Mouse (Mus musculus) gastrocnemius, postnatal 36 days (tissue): ENCODE measurements at regions not wholly inside any gene's neighbourhood (a gene's known extent, or its start where the extent isn't known, plus 50 kb on each side); places are given as distances from the start of the nearest gene placed in this dataset.

Experiments
- DNase-seq, 2 experiments: peaks; one replicate each; pipeline ENCODE4 v3.0.0; 2022
- intact Hi-C: fragments of 180-260 bp; cut with DNase I; formaldehyde crosslinking; loops from one replicate; pipeline ENCODE4 v1.15.1; 2025

GRCm38 (mm10) chr3:19904446-19905275 lies 52.2 kb upstream of the Cp start:
- DNase-seq: peak in 1 of 2 experiments; percentile 15

More at GRCm38 (mm10) chr3:19904446-19905275, 52.2 kb upstream of the Cp start:
- intact Hi-C loops: loop anchor here (2.0 to 10.0 kb wide), 3 partner anchors 98 to 610 kb away; no protein-coding TSS in a partner anchor
